ENCODE assay signal across 17 mouse cellular contexts in genomic region chr8:102053429-102053828, GRCm38 (mm10).
"Had no signal": no experiment of that assay in that cellular context is flagged by ENCODE, and none has a peak within 500 bp of the region (broad histone marks: within the 10 kb centered on the region; RNA-seq: fewer than 3 reads in every experiment).

No protein-coding gene starts in this region.

- H3K36me3 ChIP-seq: midbrain, embryonic 10.5 days; midbrain, embryonic 12.5 days; neural tube, embryonic 13.5 days; neural tube, embryonic 15.5 days had no signal

- H3K27ac ChIP-seq: midbrain, embryonic 10.5 days; midbrain, embryonic 12.5 days; neural tube, embryonic 13.5 days; neural tube, embryonic 15.5 days had no signal

- H3K4me3 ChIP-seq: midbrain, embryonic 10.5 days; midbrain, embryonic 12.5 days; myocyte; neural tube, embryonic 13.5 days; neural tube, embryonic 15.5 days had no signal

- H3K9me3 ChIP-seq: midbrain, embryonic 10.5 days; midbrain, embryonic 12.5 days; neural tube, embryonic 13.5 days; neural tube, embryonic 15.5 days had no signal

- DNase-seq: lung, adult 18-20 months; lung, embryonic 14.5 days; lung, postnatal 10 days; lung, postnatal 4 days; midbrain, embryonic 14.5 days; retina, postnatal 1 day; right cerebral cortex, adult 18-20 months; right cerebral cortex, postnatal 25 days; right cerebral cortex, postnatal 4 days; thymus, adult 18-20 months; thymus, postnatal 14 days; thymus, postnatal 36 days had no signal

- H3K27me3 ChIP-seq: midbrain, embryonic 12.5 days; neural tube, embryonic 13.5 days; neural tube, embryonic 15.5 days had no signal

- H3K4me1 ChIP-seq: midbrain, embryonic 10.5 days; midbrain, embryonic 12.5 days; neural tube, embryonic 13.5 days; neural tube, embryonic 15.5 days had no signal
